20 mouse cellular contexts compared by ENCODE assay signal in the genomic region with DNA sequence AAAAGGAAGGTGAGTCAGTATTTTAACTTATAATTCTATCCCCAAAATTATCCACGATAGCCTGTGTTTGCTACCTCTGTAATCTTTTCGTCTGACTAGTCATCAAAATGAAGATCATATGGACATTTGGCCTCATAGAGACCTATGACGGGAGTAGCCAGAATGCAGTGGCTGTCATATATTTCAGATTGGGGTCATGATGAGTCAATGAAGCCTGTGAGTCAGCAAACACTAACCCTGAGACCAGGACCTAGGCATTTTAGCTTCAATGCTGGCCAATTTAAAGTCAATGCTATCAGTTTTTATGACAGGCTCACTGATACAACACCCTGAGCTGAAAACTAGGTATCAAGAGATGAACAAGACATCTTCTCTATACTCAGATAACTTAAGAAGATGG. TPM values are rescaled to one million over a fixed set of nuclear protein-coding genes. Genes with fewer than 3 reads are reported as not detected.
"Had no signal": no experiment of that assay in that cellular context is flagged by ENCODE, and none has a peak within 500 bp of the region (broad histone marks: within the 10 kb centered on the region; RNA-seq: fewer than 3 reads in every experiment).

No protein-coding gene starts in this region.

- H3K9ac ChIP-seq: lung, embryonic 15.5 days; midbrain, embryonic 13.5 days; midbrain, embryonic 15.5 days; neural tube, embryonic 12.5 days; stomach, embryonic 15.5 days had no signal

- DNase-seq: lung, adult 2 months; lung, postnatal 14 days; lung, postnatal 36 days; right cerebral cortex, postnatal 14 days; thymus, adult 2 months; thymus, postnatal 25 days; thymus, postnatal 4 days had no signal

- ATAC-seq: lung, postnatal 0 days; midbrain, embryonic 13.5 days; midbrain, embryonic 15.5 days had no signal

- H3K4me3 ChIP-seq: lung, embryonic 15.5 days; megakaryocyte, embryonic 14.5 days; midbrain, embryonic 13.5 days; midbrain, embryonic 15.5 days; neural tube, embryonic 12.5 days; stomach, embryonic 15.5 days had no signal

- H3K4me1 ChIP-seq: lung, embryonic 15.5 days; megakaryocyte, embryonic 14.5 days; midbrain, embryonic 13.5 days; midbrain, embryonic 15.5 days; neural tube, embryonic 12.5 days; stomach, embryonic 15.5 days had no signal

- H3K27me3 ChIP-seq: lung, embryonic 15.5 days; megakaryocyte, embryonic 14.5 days; midbrain, embryonic 13.5 days; midbrain, embryonic 15.5 days; neural tube, embryonic 12.5 days; stomach, embryonic 15.5 days had no signal

- H3K36me3 ChIP-seq: lung, embryonic 15.5 days; midbrain, embryonic 13.5 days; midbrain, embryonic 15.5 days; neural tube, embryonic 12.5 days; stomach, embryonic 15.5 days had no signal

- H3K4me2 ChIP-seq: lung, embryonic 15.5 days; midbrain, embryonic 11.5 days; midbrain, embryonic 13.5 days; midbrain, embryonic 15.5 days; neural tube, embryonic 12.5 days; stomach, embryonic 15.5 days had no signal

- H3K27ac ChIP-seq: lung, embryonic 15.5 days; macrophage; midbrain, embryonic 13.5 days; midbrain, embryonic 15.5 days; neural tube, embryonic 12.5 days; stomach, embryonic 15.5 days; stomach, postnatal 0 days had no signal

- H3K9me3 ChIP-seq: lung, embryonic 15.5 days; megakaryocyte, embryonic 14.5 days; midbrain, embryonic 13.5 days; midbrain, embryonic 15.5 days; neural tube, embryonic 12.5 days; stomach, embryonic 15.5 days had no signal

RNA-seq across cellular contexts. Expression of a gene that starts 50.5 kb away (rescaled TPM):
- total RNA-seq: megakaryocyte progenitor cell, adult 5-6 weeks; monocyte, adult 5-6 weeks; neutrophil, adult 5-6 weeks had no signal
- polyA plus RNA-seq: macrophage had no signal
